Mouse (Mus musculus): ENCODE data around the gene Rbm4b.
A peak's percentile ranks its signal among the peaks of the same experiment; 100 is the strongest.
"Not testable (repeated sequence)": the region's sequence is repeated elsewhere in the genome, so short reads cannot be mapped to it uniquely, and the experiment has no call there.

Gene Rbm4b

GRCm38 (mm10) chr19:4745681-4746080 is 10.6 kb upstream of the Rbm4b start:
- peak; percentile 71 to 74 for DNase-seq

GRCm38 (mm10) chr19:4746611-4747010 is 9.7 kb upstream of the Rbm4b start:
- peak; percentile 81 to 82 for DNase-seq

- DNase-seq = peak; percentile 61 to 65
Measured at GRCm38 (mm10) chr19:4747631-4748312, 8.5 kb upstream of the Rbm4b start.

- DNase-seq = no peak
Measured at GRCm38 (mm10) chr19:4748493-4748892, 7.8 kb upstream of the Rbm4b start.

- DNase-seq = peak; percentile 49 to 64
Measured at GRCm38 (mm10) chr19:4749975-4750374, 6.3 kb upstream of the Rbm4b start.

GRCm38 (mm10) chr19:4755565-4756192 is 618 bp upstream of the Rbm4b start:
- DNase-seq = peak; percentile 93 to 95

GRCm38 (mm10) chr19:4756921-4757320 is 624 bp downstream of the Rbm4b start:
- no peak for DNase-seq

GRCm38 (mm10) chr19:4760544-4760943 is 4.2 kb downstream of the Rbm4b start:
- not testable (repeated sequence) for DNase-seq

GRCm38 (mm10) chr19:4762876-4763275 is 6.6 kb downstream of the Rbm4b start:
- peak; percentile 68 to 70 for DNase-seq

- DNase-seq = no peak
Measured at GRCm38 (mm10) chr19:4767507-4768148, 11.3 kb downstream of the Rbm4b start.

- DNase-seq = no peak
Measured at GRCm38 (mm10) chr19:4772785-4773184, 16.5 kb downstream of the Rbm4b start.

- DNase-seq = no peak
Measured at GRCm38 (mm10) chr19:4782891-4783290, 26.6 kb downstream of the Rbm4b start.

- DNase-seq = no peak
Measured at GRCm38 (mm10) chr19:4785206-4785605, 28.9 kb downstream of the Rbm4b start.

- no peak for DNase-seq
Measured at GRCm38 (mm10) chr19:4786313-4786712, 30.0 kb downstream of the Rbm4b start.

GRCm38 (mm10) chr19:4793281-4793830 is 37.1 kb downstream of the Rbm4b start:
- no peak for DNase-seq

GRCm38 (mm10) chr19:4793831-4794422 is 37.6 kb downstream of the Rbm4b start, which contains the start of gene Rbm4:
Gene Rbm4 (minus strand): TSS chr19:4793901.
- peak; percentile 97 to 99 for DNase-seq

GRCm38 (mm10) chr19:4795929-4796328 is 39.6 kb downstream of the Rbm4b start:
- no peak for DNase-seq

- DNase-seq = no peak
Measured at GRCm38 (mm10) chr19:4797846-4798245, 41.5 kb downstream of the Rbm4b start.

GRCm38 (mm10) chr19:4799083-4799482 is 42.8 kb downstream of the Rbm4b start:
- no peak for DNase-seq

- peak; percentile 60 to 63 for DNase-seq
Measured at GRCm38 (mm10) chr19:4802691-4803091, 46.4 kb downstream of the Rbm4b start.

GRCm38 (mm10) chr19:4803283-4803682 is 47.0 kb downstream of the Rbm4b start:
- DNase-seq = peak in 1 of 2 experiments; percentile 28

- DNase-seq = no peak
Measured at GRCm38 (mm10) chr19:4810309-4810708, 54.0 kb downstream of the Rbm4b start.

- no peak for DNase-seq
Measured at GRCm38 (mm10) chr19:4810746-4811062, 54.4 kb downstream of the Rbm4b start.

All from cerebellum, adult 18-20 months (tissue).